Mouse (Mus musculus) urinary bladder, postnatal 25 days (tissue): ENCODE data around the gene Tmem203.
"Not testable (repeated sequence)": the region's sequence is repeated elsewhere in the genome, so short reads cannot be mapped to it uniquely, and the experiment has no call there.

ENCODE experiments used
- DNase-seq: peaks from one replicate; pipeline ENCODE4 v3.0.0; 2022; ENCODE audit warnings: low spot score

Gene Tmem203

GRCm38 (mm10) chr2:25234050-25234449 lies 21.2 kb upstream of the Tmem203 start, which contains the start of gene Slc34a3:
TSS of gene Slc34a3 (minus strand) at chr2:25234364.
- no peak for DNase-seq

GRCm38 (mm10) chr2:25234551-25235220 lies 20.6 kb upstream of the Tmem203 start:
- no peak for DNase-seq

GRCm38 (mm10) chr2:25236614-25237013 lies 18.6 kb upstream of the Tmem203 start, which contains the start of gene Rnf224:
TSS of gene Rnf224 (minus strand) at chr2:25236787.
- no peak for DNase-seq

- peak; percentile 71 for DNase-seq
Observed at GRCm38 (mm10) chr2:25237522-25237921, 17.7 kb upstream of the Tmem203 start.

GRCm38 (mm10) chr2:25238106-25238505 lies 17.1 kb upstream of the Tmem203 start:
- no peak for DNase-seq

GRCm38 (mm10) chr2:25239766-25240165 lies 15.5 kb upstream of the Tmem203 start:
- DNase-seq = no peak

- DNase-seq = no peak
Observed at GRCm38 (mm10) chr2:25240310-25240709, 14.9 kb upstream of the Tmem203 start.

GRCm38 (mm10) chr2:25240723-25241437 lies 14.4 kb upstream of the Tmem203 start:
- peak; percentile 61 for DNase-seq

- no peak for DNase-seq
Observed at GRCm38 (mm10) chr2:25241438-25241775, 13.8 kb upstream of the Tmem203 start.

GRCm38 (mm10) chr2:25242101-25242506 lies 13.1 kb upstream of the Tmem203 start, which contains the start of the genes Rnf208 and Cysrt1:
TSS of gene Rnf208 (plus strand) at chr2:25242255.
TSS of gene Cysrt1 (minus strand) at chr2:25242452.
- no peak for DNase-seq

- no peak for DNase-seq
Observed at GRCm38 (mm10) chr2:25243342-25243741, 11.9 kb upstream of the Tmem203 start.

- DNase-seq = no peak
Observed at GRCm38 (mm10) chr2:25244144-25244543, 11.1 kb upstream of the Tmem203 start.

- DNase-seq = peak; percentile 21
Observed at GRCm38 (mm10) chr2:25246183-25247072, 8.8 kb upstream of the Tmem203 start, which contains the start of gene AL732309.1. TSS of gene AL732309.1 (minus strand) at chr2:25246863.

GRCm38 (mm10) chr2:25252331-25252730 lies 2.9 kb upstream of the Tmem203 start:
- no peak for DNase-seq

- DNase-seq = not testable (repeated sequence)
Observed at GRCm38 (mm10) chr2:25256443-25257109, 1.3 kb downstream of the Tmem203 start.

GRCm38 (mm10) chr2:25257250-25257649 lies 2.0 kb downstream of the Tmem203 start:
- not testable (repeated sequence) for DNase-seq

GRCm38 (mm10) chr2:25258887-25259286 lies 3.6 kb downstream of the Tmem203 start:
- no peak for DNase-seq

- DNase-seq = no peak
Observed at GRCm38 (mm10) chr2:25261870-25262269, 6.6 kb downstream of the Tmem203 start.

- DNase-seq = peak; percentile 85
Observed at GRCm38 (mm10) chr2:25262291-25262767, 7.1 kb downstream of the Tmem203 start, which contains the start of gene Tprn. TSS of gene Tprn (plus strand) at chr2:25262618.

- no peak for DNase-seq
Observed at GRCm38 (mm10) chr2:25262795-25263622, 7.8 kb downstream of the Tmem203 start.
